Mouse (Mus musculus) C2C12 (cell line): ENCODE measurements around the gene Prtn3. TPM values are rescaled to one million over a fixed set of nuclear protein-coding genes. Genes with fewer than 3 reads are reported as not detected.

ENCODE experiments used
- H3K27me3 ChIP-seq: one replicate; pipeline ENCODE4 v1.6.1; 2011; ENCODE audit not compliant: control insufficient read depth, insufficient read depth, insufficient read length
- H3K36me3 ChIP-seq: one replicate; pipeline ENCODE4 v1.6.1; 2011; ENCODE audit not compliant: control insufficient read depth, insufficient read depth
- H3K4me3 ChIP-seq: one replicate; pipeline ENCODE4 v1.5.1; 2011; ENCODE audit warnings: mild to moderate bottlenecking, control low read depth; ENCODE audit not compliant: poor library complexity, insufficient read depth, severe bottlenecking
- H3K79me2 ChIP-seq: one replicate; pipeline ENCODE4 v1.6.1; 2011; ENCODE audit not compliant: control insufficient read depth, insufficient read depth
- H3K79me3 ChIP-seq: one replicate; pipeline ENCODE4 v1.6.1; 2011; ENCODE audit warnings: low read depth, control low read depth
- H3ac ChIP-seq: one replicate; pipeline ENCODE3; 2011; ENCODE audit warnings: low read depth; ENCODE audit not compliant: control insufficient read depth, insufficient read length
- CEBPB ChIP-seq: IDR thresholded peaks from one replicate; pipeline ENCODE4 v1.6.1; 2011; ENCODE audit warnings: low read depth, mild to moderate bottlenecking, control low read depth, moderate library complexity
- CTCF ChIP-seq: IDR thresholded peaks from one replicate; pipeline ENCODE4 v1.5.1; 2011; ENCODE audit not compliant: control insufficient read depth, insufficient read depth, insufficient read length
- FOSL1 ChIP-seq: IDR thresholded peaks from one replicate; pipeline ENCODE4 v1.8.0; 2011; ENCODE audit warnings: mild to moderate bottlenecking, low read length; ENCODE audit not compliant: poor library complexity, insufficient read depth, severe bottlenecking
- MAX ChIP-seq: IDR thresholded peaks from one replicate; pipeline ENCODE4 v1.6.1; 2011; ENCODE audit warnings: mild to moderate bottlenecking, control low read depth
- MYOD1 ChIP-seq: IDR thresholded peaks from one replicate; pipeline ENCODE4 v1.6.1; 2011; ENCODE audit warnings: low read depth; ENCODE audit not compliant: control insufficient read depth, insufficient read length
- MYOG ChIP-seq: IDR thresholded peaks from one replicate; pipeline ENCODE4 v1.6.1; 2011; ENCODE audit not compliant: control insufficient read depth, insufficient read length; ENCODE audit errors: extremely low read depth
- USF1 ChIP-seq: IDR thresholded peaks from one replicate; pipeline ENCODE4 v1.6.1; 2011; ENCODE audit warnings: low read depth, mild to moderate bottlenecking, control low read depth, moderate library complexity
- polyA plus RNA-seq: library from polyadenylated mRNA; unstranded; fragments of >200 nt; fragmentation: generic; extraction: Trizol; gene quantifications from one replicate; pipeline ENCODE4 v1.2.1, GENCODE M21; 2012; ENCODE audit warnings: missing spikeins

Gene Prtn3
- polyA plus RNA-seq, 1 experiment: not detected

- peaks cover 13% of the 10 kb centered on the region for H3K79me3 ChIP-seq
- H3ac ChIP-seq: no peak overlapping the region
- no peaks in the 10 kb centered on the region for H3K36me3 ChIP-seq
- no peak overlapping the region for H3K4me3 ChIP-seq
- no peak for TF ChIP-seq MYOD1
- TF ChIP-seq CEBPB: no peak
- no peak for TF ChIP-seq MYOG
- TF ChIP-seq FOSL1: no peak
- no peak for TF ChIP-seq MAX
- no peak for TF ChIP-seq CTCF
- TF ChIP-seq USF1: no peak
- H3K27me3 ChIP-seq: no peaks in the 10 kb centered on the region
- peaks cover 27% of the 10 kb centered on the region for H3K79me2 ChIP-seq
These were observed 24.2 kb upstream of the Prtn3 start for GRCm38 (mm10) chr10:79849941-79850628.

GRCm38 (mm10) chr10:79851653-79852052 is 22.6 kb upstream of the Prtn3 start:
- Histone ChIP-seq H3K4me3 (no peak overlapping the region), H3K36me3 (peaks cover 10% of the 10 kb centered on the region), H3ac (no peak overlapping the region), H3K27me3 (no peaks in the 10 kb centered on the region), H3K79me3 (peaks cover 29% of the 10 kb centered on the region), H3K79me2 (peaks cover 42% of the 10 kb centered on the region)
- no peak for TF ChIP-seq CTCF
- no peak for TF ChIP-seq CEBPB
- no peak for TF ChIP-seq FOSL1
- TF ChIP-seq MAX: no peak
- TF ChIP-seq USF1: no peak
- no peak for TF ChIP-seq MYOG
- no peak for TF ChIP-seq MYOD1

- TF ChIP-seq CTCF (no peak), FOSL1 (no peak), CEBPB (no peak), MYOD1 (no peak), MAX (no peak), USF1 (no peak), MYOG (no peak)
- H3K4me3 ChIP-seq: no peak overlapping the region
These were observed 22.0 kb upstream of the Prtn3 start for GRCm38 (mm10) chr10:79852107-79852789.

GRCm38 (mm10) chr10:79852827-79853226 is 21.4 kb upstream of the Prtn3 start:
- Histone ChIP-seq H3ac (peak overlapping the region; percentile 59), H3K79me2 (peaks cover 54% of the 10 kb centered on the region), H3K4me3 (peak overlapping the region; percentile 55), H3K27me3 (no peaks in the 10 kb centered on the region), H3K36me3 (peaks cover 21% of the 10 kb centered on the region), H3K79me3 (peaks cover 41% of the 10 kb centered on the region)
- TF ChIP-seq USF1 (no peak), FOSL1 (no peak), MYOD1 (no peak)

More at GRCm38 (mm10) chr10:79852107-79852789, 22.0 kb upstream of the Prtn3 start:
- Histone ChIP-seq H3K36me3 (peaks cover 16% of the 10 kb centered on the region), H3ac (peak overlapping the region; percentile 59), H3K79me2 (peaks cover 48% of the 10 kb centered on the region), H3K79me3 (peaks cover 35% of the 10 kb centered on the region), H3K27me3 (no peaks in the 10 kb centered on the region)

- Histone ChIP-seq H3ac (peak overlapping the region; percentile 85), H3K27me3 (no peaks in the 10 kb centered on the region), H3K79me2 (peaks cover 60% of the 10 kb centered on the region), H3K36me3 (peaks cover 27% of the 10 kb centered on the region), H3K4me3 (peak overlapping the region; percentile 55), H3K79me3 (peaks cover 46% of the 10 kb centered on the region)
- TF ChIP-seq MAX: no peak
- TF ChIP-seq MYOG: no peak
- no peak for TF ChIP-seq USF1
- TF ChIP-seq MYOD1: no peak
- TF ChIP-seq CTCF: no peak
- no peak for TF ChIP-seq FOSL1
- TF ChIP-seq CEBPB: no peak
These were observed 20.9 kb upstream of the Prtn3 start for GRCm38 (mm10) chr10:79853392-79853791.
